Mouse (Mus musculus) heart, embryonic 12.5 days (tissue): ENCODE results near the gene Dctn2. TPM values are rescaled to one million over a fixed set of nuclear protein-coding genes. Genes with fewer than 3 reads are reported as not detected.

Experiments used
- ATAC-seq: fragments of 200-750 bp; cut with Nextera tagmentation; 2 replicates; pipeline ENCODE4 v1.8.0; 2017; ENCODE audit warnings: moderate TSS enrichment, moderate library complexity; ENCODE audit not compliant: insufficient number of reproducible peaks, low FRiP score
- H3K27ac ChIP-seq: fragments of 300-500 bp; sonication (generic); 2 replicates; pipeline ENCODE4 v1.5.1; 2016; ENCODE audit warnings: mild to moderate bottlenecking, moderate library complexity; ENCODE audit not compliant: poor library complexity, severe bottlenecking
- H3K27me3 ChIP-seq: fragments of 300-500 bp; sonication (generic); replicated peaks from 2 replicates; pipeline ENCODE4 v1.6.1; 2016; ENCODE audit warnings: mild to moderate bottlenecking, moderate library complexity
- H3K36me3 ChIP-seq: fragments of 300-500 bp; sonication (generic); 2 replicates; pipeline ENCODE4 v1.6.1; 2016; ENCODE audit warnings: mild to moderate bottlenecking, moderate library complexity
- H3K4me1 ChIP-seq: fragments of 300-500 bp; sonication (generic); replicated peaks from 2 replicates; pipeline ENCODE4 v1.6.1; 2016; ENCODE audit warnings: mild to moderate bottlenecking
- H3K4me2 ChIP-seq: fragments of 300-500 bp; sonication (generic); 2 replicates; pipeline ENCODE4 v1.6.1; 2016; ENCODE audit warnings: mild to moderate bottlenecking, moderate library complexity
- H3K4me3 ChIP-seq: fragments of 300-500 bp; sonication (generic); 2 replicates; pipeline ENCODE4 v1.5.1; 2016; ENCODE audit warnings: mild to moderate bottlenecking
- H3K9ac ChIP-seq: fragments of 300-500 bp; sonication (generic); 2 replicates; pipeline ENCODE4 v1.6.1; 2016; ENCODE audit warnings: mild to moderate bottlenecking, moderate library complexity
- H3K9me3 ChIP-seq: fragments of 300-500 bp; sonication (generic); replicated peaks from 2 replicates; pipeline ENCODE4 v1.6.1; 2016; ENCODE audit warnings: mild to moderate bottlenecking, moderate library complexity
- WGBS: fragments of 180-500 bp; shearing (Covaris S2); methylation state at CpG from one replicate; pipeline ENCODE4 v1.1.7; 2016; 5-methylcytosine and 5-hydroxymethylcytosine counted together
- polyA plus RNA-seq: library from polyadenylated mRNA; unstranded; fragments of >200 nt; fragmentation: Nextera tagmentation; extraction: Ambion mirVana; gene quantifications from 2 replicates; pipeline ENCODE4 v1.2.1, GENCODE M21; 2016

Dctn2 gene
- polyA plus RNA-seq, 1 experiment from 2014 or later: 136 TPM

DNA sequence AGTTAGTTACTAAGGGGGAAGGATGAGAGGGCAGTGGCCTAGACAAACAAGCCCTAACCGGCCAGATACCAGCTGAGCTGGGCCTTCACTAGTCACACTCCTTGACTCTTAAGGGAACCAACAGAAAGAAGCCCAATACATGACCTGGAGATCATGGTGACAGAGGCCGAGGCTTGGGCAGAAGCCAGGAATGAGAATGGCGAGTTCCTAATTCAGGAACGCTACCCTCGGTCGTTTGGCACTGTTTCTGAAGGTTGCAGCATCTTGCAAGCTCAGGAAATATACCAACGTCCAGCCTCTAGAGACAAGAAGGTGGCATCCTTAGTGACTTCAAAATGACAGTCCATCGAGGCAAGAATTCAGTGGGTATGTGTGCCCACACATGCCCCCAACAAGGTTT lies 1.8 kb upstream of the Dctn2 start:
- Histone ChIP-seq H3K36me3 (peaks cover 13% of the 10 kb centered on the region), H3K9ac (no peak overlapping the region), H3K4me3 (no peak overlapping the region), H3K27ac (no peak overlapping the region), H3K9me3 (no peaks in the 10 kb centered on the region), H3K27me3 (peaks cover 51% of the 10 kb centered on the region), H3K4me2 (no peak overlapping the region), H3K4me1 (peaks cover 29% of the 10 kb centered on the region)
- WGBS: 75% methylated on average over 8 of the region's 8 CpGs
- no peak for ATAC-seq

DNA sequence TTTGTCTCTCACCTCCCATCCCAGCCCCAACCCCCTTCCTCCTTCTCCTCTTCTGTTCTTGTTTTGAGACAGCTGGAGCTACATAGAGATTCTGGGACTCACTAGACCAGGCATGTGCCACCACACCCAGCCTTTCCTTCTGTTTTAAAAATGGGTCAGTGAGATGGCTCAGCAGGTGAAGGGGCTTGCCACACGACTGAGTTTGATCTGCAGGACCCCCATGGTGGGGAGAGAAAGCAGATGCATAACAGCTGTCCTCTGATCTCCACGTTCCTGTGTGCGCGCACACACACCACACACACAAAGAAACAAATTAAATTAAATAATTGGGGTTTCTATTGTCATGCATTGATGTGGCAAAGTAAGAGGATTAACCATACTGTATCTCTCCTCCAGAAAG lies 1.2 kb upstream of the Dctn2 start:
- Histone ChIP-seq H3K4me2 (no peak overlapping the region), H3K27ac (no peak overlapping the region), H3K4me1 (peaks cover 29% of the 10 kb centered on the region), H3K4me3 (no peak overlapping the region), H3K27me3 (peaks cover 50% of the 10 kb centered on the region), H3K9ac (no peak overlapping the region), H3K36me3 (peaks cover 15% of the 10 kb centered on the region), H3K9me3 (no peaks in the 10 kb centered on the region)
- ATAC-seq: no peak
- WGBS: 74% methylated on average over 4 of the region's 4 CpGs

DNA sequence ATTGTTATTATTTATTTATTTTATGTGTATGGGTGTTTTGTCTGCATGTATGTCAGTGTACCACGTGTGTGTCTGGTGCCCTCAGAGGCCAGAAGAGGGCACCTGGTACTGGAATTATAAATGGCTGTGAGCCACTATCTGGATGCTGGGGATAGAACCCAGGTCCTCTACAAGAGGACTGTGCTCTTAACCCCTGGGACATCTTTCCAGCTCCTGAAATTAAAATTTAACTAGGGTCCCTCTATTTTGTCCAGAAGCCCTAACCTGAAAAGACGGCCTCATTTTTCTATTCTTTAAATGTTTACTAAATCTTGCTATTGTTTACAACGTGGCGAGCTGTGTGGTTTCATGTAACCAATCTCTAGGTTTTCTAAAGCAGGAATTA lies 449 bp upstream of the Dctn2 start:
- Histone ChIP-seq H3K9me3 (no peaks in the 10 kb centered on the region), H3K4me1 (peaks cover 29% of the 10 kb centered on the region), H3K27me3 (peaks cover 43% of the 10 kb centered on the region), H3K4me3 (peak overlapping the region; percentile 95), H3K4me2 (no peak overlapping the region; the same call in 1 of the 2 replicates), H3K27ac (no peak overlapping the region), H3K36me3 (peaks cover 22% of the 10 kb centered on the region), H3K9ac (no peak overlapping the region)
- 28% methylated on average over 4 of the region's 4 CpGs for WGBS
- 0 out of 2 replicates have a peak, but pooled peaks have one; percentile 27 for ATAC-seq

DNA sequence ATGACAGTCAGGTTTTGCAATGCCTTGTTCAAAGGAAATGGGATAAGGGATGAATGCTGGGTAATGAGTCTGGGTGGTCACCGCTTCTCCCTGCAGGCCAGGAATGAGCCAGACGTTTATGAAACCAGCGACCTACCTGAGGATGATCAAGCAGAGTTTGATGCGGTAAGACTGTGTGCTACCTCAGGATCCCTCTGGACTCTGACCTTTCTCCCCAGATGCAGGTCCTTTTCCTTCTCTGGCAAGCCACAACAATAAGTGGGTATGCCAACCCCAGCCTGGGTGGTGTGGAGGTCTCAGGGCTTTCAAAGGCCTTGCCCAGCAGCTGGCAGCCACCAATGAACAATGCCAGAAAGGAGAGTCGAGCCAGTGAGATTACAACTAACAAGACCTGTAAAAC lies 1.1 kb downstream of the Dctn2 start:
- Histone ChIP-seq H3K4me2 (peak overlapping the region; percentile 90), H3K4me1 (peaks cover 29% of the 10 kb centered on the region), H3K27me3 (peaks cover 27% of the 10 kb centered on the region), H3K36me3 (peaks cover 37% of the 10 kb centered on the region), H3K4me3 (peak overlapping the region; percentile 95), H3K27ac (peak overlapping the region; percentile 84; the same call in 1 of the 2 replicates), H3K9me3 (no peaks in the 10 kb centered on the region), H3K9ac (peak overlapping the region; percentile 99)
- 70% methylated on average over 5 of the region's 5 CpGs for WGBS
- no peak for ATAC-seq

DNA sequence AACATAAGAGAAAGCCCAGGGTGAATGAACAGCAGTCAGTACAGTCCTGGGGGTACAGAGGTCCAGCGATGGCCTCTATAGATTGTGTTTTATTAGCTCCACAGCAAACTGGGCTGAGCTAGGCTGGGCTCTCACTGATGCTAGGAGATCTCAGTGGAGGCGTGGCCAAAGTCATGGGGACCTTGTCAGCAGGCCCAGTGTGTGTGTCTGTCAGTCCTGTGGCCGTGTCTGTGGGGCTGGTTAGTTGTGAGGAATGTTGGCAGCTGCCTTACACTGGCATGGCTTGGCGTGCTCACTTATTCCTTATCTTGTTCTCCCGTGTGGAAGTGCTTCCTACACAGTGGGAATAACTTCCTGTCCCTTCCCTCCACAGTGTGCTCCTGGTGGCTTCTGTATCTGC lies 2.2 kb downstream of the Dctn2 start:
- H3K27me3 ChIP-seq: peaks cover 16% of the 10 kb centered on the region
- peak overlapping the region; percentile 4; the same call in 1 of the 2 replicates for H3K4me2 ChIP-seq
- peaks cover 47% of the 10 kb centered on the region for H3K36me3 ChIP-seq
- 57% methylated on average over 5 of the region's 5 CpGs for WGBS
- no peak overlapping the region for H3K4me3 ChIP-seq
- peaks cover 24% of the 10 kb centered on the region for H3K4me1 ChIP-seq
- H3K27ac ChIP-seq: 0 out of 2 replicates have a peak overlapping the region, but pooled peaks have one; percentile 6
- no peak for ATAC-seq
- H3K9me3 ChIP-seq: no peaks in the 10 kb centered on the region
- H3K9ac ChIP-seq: peak overlapping the region; percentile 47

DNA sequence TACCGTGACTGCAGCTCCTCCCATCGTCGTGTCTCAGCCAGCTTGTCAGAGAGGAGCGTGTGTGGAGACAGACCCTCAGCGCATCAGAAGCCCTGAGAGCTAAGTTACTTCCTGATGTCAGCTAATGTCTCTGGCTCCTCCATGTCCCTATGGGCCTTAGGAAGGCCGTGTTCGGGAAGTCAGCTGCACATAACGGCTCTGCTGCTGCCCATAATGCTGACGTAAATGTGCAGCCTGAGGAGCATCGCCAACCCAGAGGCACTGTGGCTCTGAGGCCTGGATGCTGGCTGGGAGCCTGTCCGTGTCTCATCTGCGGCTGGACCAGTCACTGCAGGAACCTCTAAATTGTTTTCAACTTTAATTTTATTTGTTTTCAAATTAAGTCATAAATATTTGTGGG lies 2.9 kb downstream of the Dctn2 start:
- Histone ChIP-seq H3K4me3 (no peak overlapping the region), H3K4me2 (no peak overlapping the region), H3K27ac (no peak overlapping the region), H3K4me1 (peaks cover 26% of the 10 kb centered on the region), H3K9me3 (no peaks in the 10 kb centered on the region), H3K36me3 (peaks cover 54% of the 10 kb centered on the region), H3K27me3 (peaks cover 11% of the 10 kb centered on the region), H3K9ac (no peak overlapping the region)
- WGBS: 81% methylated on average over 12 of the region's 12 CpGs
- no peak for ATAC-seq

GRCm38 (mm10) chr10:127269884-127270283 lies 3.7 kb downstream of the Dctn2 start:
- Histone ChIP-seq H3K9me3 (no peaks in the 10 kb centered on the region), H3K36me3 (peaks cover 62% of the 10 kb centered on the region), H3K27ac (no peak overlapping the region), H3K4me2 (no peak overlapping the region), H3K4me1 (peaks cover 26% of the 10 kb centered on the region), H3K9ac (no peak overlapping the region), H3K4me3 (no peak overlapping the region), H3K27me3 (peaks cover 2% of the 10 kb centered on the region)
- no peak for ATAC-seq
- 78% methylated on average over 4 of the region's 4 CpGs for WGBS

- peaks cover 87% of the 10 kb centered on the region for H3K36me3 ChIP-seq
- no peaks in the 10 kb centered on the region for H3K9me3 ChIP-seq
- H3K27me3 ChIP-seq: no peaks in the 10 kb centered on the region
- no peak overlapping the region for H3K4me2 ChIP-seq
- 88% methylated on average over 5 of the region's 5 CpGs for WGBS
- H3K27ac ChIP-seq: no peak overlapping the region
- no peak for ATAC-seq
- H3K4me1 ChIP-seq: peaks cover 20% of the 10 kb centered on the region
- H3K9ac ChIP-seq: no peak overlapping the region
- no peak overlapping the region for H3K4me3 ChIP-seq
Observed at GRCm38 (mm10) chr10:127272371-127272770, 6.2 kb downstream of the Dctn2 start.

GRCm38 (mm10) chr10:127274261-127275022 lies 8.3 kb downstream of the Dctn2 start:
- Histone ChIP-seq H3K4me1 (peaks cover 5% of the 10 kb centered on the region; the same call in 1 of the 2 replicates), H3K27ac (no peak overlapping the region), H3K9ac (no peak overlapping the region), H3K9me3 (no peaks in the 10 kb centered on the region), H3K27me3 (no peaks in the 10 kb centered on the region), H3K4me3 (no peak overlapping the region), H3K4me2 (no peak overlapping the region), H3K36me3 (peaks cover 94% of the 10 kb centered on the region)
- whole genome bisulfite sequencing: 89% methylated on average over 11 of the region's 11 CpGs
- no peak for ATAC-seq

GRCm38 (mm10) chr10:127279730-127280129 lies 13.6 kb downstream of the Dctn2 start:
- 94% methylated on average over 2 of the region's 2 CpGs for WGBS
- no peak for ATAC-seq
- Histone ChIP-seq H3K4me3 (no peak overlapping the region), H3K9me3 (no peaks in the 10 kb centered on the region), H3K4me1 (0 out of 2 replicates have a peak, but pooled peaks cover 7% of the 10 kb centered on the region), H3K27me3 (no peaks in the 10 kb centered on the region), H3K36me3 (peaks cover 99% of the 10 kb centered on the region), H3K27ac (no peak overlapping the region), H3K4me2 (no peak overlapping the region), H3K9ac (no peak overlapping the region)

- Histone ChIP-seq H3K27ac (no peak overlapping the region), H3K9me3 (no peaks in the 10 kb centered on the region), H3K4me2 (no peak overlapping the region), H3K4me1 (peaks cover 23% of the 10 kb centered on the region), H3K27me3 (no peaks in the 10 kb centered on the region), H3K4me3 (no peak overlapping the region), H3K36me3 (peaks cover 100% of the 10 kb centered on the region), H3K9ac (no peak overlapping the region)
- 88% methylated on average over 8 of the region's 8 CpGs for WGBS
- no peak for ATAC-seq
Observed at GRCm38 (mm10) chr10:127281316-127281715, 15.1 kb downstream of the Dctn2 start.
